Mouse (Mus musculus): ENCODE data around the gene Lman2l.

GRCm38 (mm10) chr1:36444471-36445464 lies at the start of gene Lman2l:
- no peak for TF ChIP-seq HCFC1 (IDR thresholded peaks at IDR 0.05; ENCODE audit: borderline replicate concordance, insufficient read depth, low read length)
- TF ChIP-seq ZC3H11A (IDR thresholded peaks at IDR 0.05; ENCODE audit: borderline replicate concordance, low read depth, low read length): no peak
- TF ChIP-seq ZNF384 (IDR thresholded peaks at IDR 0.05; ENCODE audit: low read depth, low read length): no peak
- TF ChIP-seq MAFK (IDR thresholded peaks at IDR 0.05; ENCODE audit: insufficient read depth, low read depth, low read length): no peak
- no peak; the same call in 1 of the 2 replicates for TF ChIP-seq CHD2 (IDR thresholded peaks at IDR 0.05; ENCODE audit: low read depth, low read length)
